Mouse (Mus musculus) MEL (cell line): ENCODE results near the gene Pcnx. TPM values are rescaled to one million over a fixed set of nuclear protein-coding genes. Genes with fewer than 3 reads are reported as not detected.

Experiments used
- DNase-seq: peaks from one replicate; pipeline ENCODE4 v3.0.0; 2011; ENCODE audit warnings: low read depth, low spot score
- H3K27ac ChIP-seq: 2 replicates; pipeline ENCODE4 v1.5.1; 2012; ENCODE audit warnings: low read depth, mild to moderate bottlenecking, control low read depth, low read length, moderate library complexity; ENCODE audit not compliant: control insufficient read depth
- H3K27me3 ChIP-seq, 2 experiments: fragments of 150-350 bp in 1 of 2; sonication (generic) in 1 of 2; 2 replicates each; pipeline ENCODE4 v1.6.1; 2012; ENCODE audit warnings: low read length in 2 of 2, mild to moderate bottlenecking in 2 of 2, improper control_type of control experiment in 1 of 2, moderate library complexity in 1 of 2; ENCODE audit not compliant: insufficient read depth in 2 of 2, control insufficient read depth in 1 of 2
- H3K36me3 ChIP-seq, 2 experiments: 2 replicates each; pipeline ENCODE4 v1.6.1; 2012 to 2014; ENCODE audit warnings: low read length in 2 of 2, improper control_type of control experiment in 1 of 2, inconsistent platforms in 1 of 2, mild to moderate bottlenecking in 1 of 2; ENCODE audit not compliant: insufficient read depth in 2 of 2, control insufficient read depth in 1 of 2
- H3K4me1 ChIP-seq, 2 experiments: fragments of 150-350 bp in 1 of 2; sonication (generic) in 1 of 2; 2 replicates each; pipeline ENCODE4 v1.6.1; 2012; ENCODE audit warnings: low read length in 2 of 2, improper control_type of control experiment in 1 of 2, mild to moderate bottlenecking in 1 of 2; ENCODE audit not compliant: insufficient read depth in 2 of 2, control insufficient read depth in 1 of 2
- H3K4me3 ChIP-seq, 2 experiments: fragments of 150-350 bp in 1 of 2; sonication (generic) in 1 of 2; 2 replicates each; pipeline ENCODE4 v1.5.1; 2012; ENCODE audit warnings: low read depth in 2 of 2, low read length in 2 of 2, mild to moderate bottlenecking in 2 of 2, moderate library complexity in 2 of 2, control low read depth in 1 of 2, improper control_type of control experiment in 1 of 2; ENCODE audit not compliant: control insufficient read depth in 1 of 2, insufficient read depth in 1 of 2
- H3K79me2 ChIP-seq: 2 replicates; pipeline ENCODE4 v1.6.1; 2012; ENCODE audit warnings: mild to moderate bottlenecking, low read length, moderate library complexity; ENCODE audit not compliant: control insufficient read depth, poor library complexity, insufficient read depth
- H3K9ac ChIP-seq: 2 replicates; pipeline ENCODE4 v1.6.1; 2012; ENCODE audit warnings: low read depth, mild to moderate bottlenecking, control low read depth, low read length, moderate library complexity; ENCODE audit not compliant: control insufficient read depth, poor library complexity, severe bottlenecking
- H3K9me3 ChIP-seq: fragments of 150-350 bp; sonication (generic); replicated peaks from 2 replicates; pipeline ENCODE4 v1.6.1; 2012; ENCODE audit warnings: mild to moderate bottlenecking, low read length, improper control_type of control experiment, moderate library complexity; ENCODE audit not compliant: insufficient read depth
- JUND ChIP-seq: IDR thresholded peaks from 2 replicates; pipeline ENCODE4 v1.6.1; 2011; ENCODE audit warnings: low read depth, mild to moderate bottlenecking, improper control_type of control experiment, low read length
- MAX ChIP-seq: IDR thresholded peaks from 2 replicates; pipeline ENCODE4 v1.6.1; 2011; ENCODE audit warnings: low read length, improper control_type of control experiment
- MEF2A ChIP-seq: IDR thresholded peaks from 2 replicates; pipeline ENCODE4 v1.6.1; 2014; ENCODE audit warnings: low read depth, mild to moderate bottlenecking, inconsistent platforms, low read length, improper control_type of control experiment; ENCODE audit not compliant: poor library complexity, insufficient replicate concordance, severe bottlenecking; ENCODE audit errors: extremely low read depth
- MXI1 ChIP-seq: IDR thresholded peaks from 2 replicates; pipeline ENCODE4 v1.6.1; 2011; ENCODE audit warnings: mild to moderate bottlenecking, low read depth, low read length, improper control_type of control experiment
- MYB ChIP-seq: IDR thresholded peaks from 2 replicates; pipeline ENCODE4 v1.6.1; 2011; ENCODE audit warnings: mild to moderate bottlenecking, low read depth, low read length, improper control_type of control experiment
- MYC ChIP-seq: IDR thresholded peaks from 2 replicates; pipeline ENCODE4 v1.6.1; 2011; ENCODE audit warnings: low read depth, mild to moderate bottlenecking, low read length, improper control_type of control experiment, moderate library complexity
- NELFE ChIP-seq: IDR thresholded peaks from 2 replicates; pipeline ENCODE4 v1.6.1; 2011; ENCODE audit warnings: low read depth, low read length, improper control_type of control experiment
- NRF1 ChIP-seq: IDR thresholded peaks from 2 replicates; pipeline ENCODE4 v1.6.1; 2014; ENCODE audit warnings: low read depth, mild to moderate bottlenecking, inconsistent platforms, low read length, improper control_type of control experiment, moderate library complexity; ENCODE audit not compliant: poor library complexity, insufficient read depth, severe bottlenecking
- POLR2A ChIP-seq, 2 experiments: IDR thresholded peaks; 2 replicates each; pipeline ENCODE4 v1.6.1; 2011 to 2012; ENCODE audit warnings: low read length in 2 of 2, mild to moderate bottlenecking in 2 of 2, control low read depth in 1 of 2, improper control_type of control experiment in 1 of 2, low read depth in 1 of 2, moderate library complexity in 1 of 2; ENCODE audit not compliant: control insufficient read depth in 1 of 2, insufficient read depth in 1 of 2, poor library complexity in 1 of 2
- POLR2AphosphoS5 ChIP-seq: IDR thresholded peaks from 2 replicates; pipeline ENCODE4 v1.6.1; 2012; ENCODE audit warnings: low read depth, borderline replicate concordance, mild to moderate bottlenecking, inconsistent platforms, low read length, moderate library complexity, mixed read lengths
- RAD21 ChIP-seq: IDR thresholded peaks from 2 replicates; pipeline ENCODE4 v1.6.1; 2011; ENCODE audit warnings: mild to moderate bottlenecking, low read depth, low read length, improper control_type of control experiment
- SIN3A ChIP-seq: IDR thresholded peaks from 2 replicates; pipeline ENCODE4 v1.6.1; 2012; ENCODE audit warnings: low read length, improper control_type of control experiment, inconsistent platforms
- SMC3 ChIP-seq: IDR thresholded peaks from 2 replicates; pipeline ENCODE4 v1.6.1; 2011; ENCODE audit warnings: low read depth, low read length, improper control_type of control experiment
- TCF12 ChIP-seq: IDR thresholded peaks from 2 replicates; pipeline ENCODE4 v1.6.1; 2014; ENCODE audit warnings: low read depth, mild to moderate bottlenecking, inconsistent platforms, low read length, improper control_type of control experiment, moderate library complexity
- USF1 ChIP-seq: IDR thresholded peaks from 2 replicates; pipeline ENCODE4 v1.6.1; 2014; ENCODE audit warnings: low read depth, mild to moderate bottlenecking, inconsistent platforms, low read length, improper control_type of control experiment, moderate library complexity
- ZNF384 ChIP-seq: IDR thresholded peaks from 2 replicates; pipeline ENCODE4 v1.6.1; 2012; ENCODE audit warnings: low read depth, mild to moderate bottlenecking, inconsistent platforms, low read length, improper control_type of control experiment
- polyA plus RNA-seq, 2 experiments: library from polyadenylated mRNA; stranded (reverse) in 1 of 2; unstranded in 1 of 2; fragments of >175 nt in 1 of 2; fragments of >200 nt in 1 of 2; gene quantifications; 2 replicates each; pipeline versions ENCODE4 v1.2.1 to v1.2.4; 2012; ENCODE audit warnings: low replicate concordance in 2 of 2, low read depth in 1 of 2; ENCODE audit not compliant: insufficient read length in 2 of 2, insufficient read depth in 1 of 2, missing spikeins in 1 of 2
- total RNA-seq: library from RNA; depleted of rRNA; stranded (reverse); fragments of 300-350 nt; gene quantifications from 2 replicates; pipeline ENCODE4 v1.2.3, GENCODE M21; 2012

Gene Pcnx
- total and polyA plus RNA-seq, 3 experiments, result 8.9 to 140 (median 20.6) TPM

DNA sequence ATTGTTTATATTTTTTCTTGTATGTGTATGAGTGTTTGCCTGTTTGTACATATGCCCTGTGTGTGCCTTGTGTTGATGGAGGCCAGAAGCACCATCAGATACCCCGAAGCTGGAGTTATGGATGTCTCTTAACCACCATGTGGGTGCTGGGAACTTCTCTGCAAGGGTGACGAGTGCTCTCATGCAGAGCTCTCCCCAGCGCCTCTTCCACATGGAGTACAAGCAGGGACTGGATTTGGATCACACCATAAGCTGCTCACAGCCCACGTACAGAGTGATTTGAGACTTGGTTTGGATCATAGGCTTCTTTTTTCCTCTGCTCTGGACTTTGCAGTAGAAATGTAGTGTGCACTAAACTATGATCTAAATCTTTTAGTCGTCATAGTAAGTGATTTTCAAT lies 34.5 kb downstream of the Pcnx start:
- Histone ChIP-seq H3K9me3 (no peaks in the 10 kb centered on the region), H3K27ac (no peak overlapping the region), H3K79me2 (no peaks in the 10 kb centered on the region), H3K9ac (no peak overlapping the region), H3K4me3 (no peak overlapping the region), H3K36me3 (no peaks in the 10 kb centered on the region), H3K27me3 (no peaks in the 10 kb centered on the region), H3K4me1 (no peaks in the 10 kb centered on the region)
- TF ChIP-seq POLR2A (IDR thresholded peaks at IDR 0.05; ENCODE audit: control insufficient read depth in 1 of 2, insufficient read depth in 1 of 2, low read depth in 1 of 2, low read length in 2 of 2, poor library complexity in 1 of 2), result no peak
- TF ChIP-seq MYB, result no peak
- no peak for TF ChIP-seq ZNF384
- TF ChIP-seq SMC3, result no peak
- no peak for TF ChIP-seq JUND
- DNase-seq, result no peak

DNA sequence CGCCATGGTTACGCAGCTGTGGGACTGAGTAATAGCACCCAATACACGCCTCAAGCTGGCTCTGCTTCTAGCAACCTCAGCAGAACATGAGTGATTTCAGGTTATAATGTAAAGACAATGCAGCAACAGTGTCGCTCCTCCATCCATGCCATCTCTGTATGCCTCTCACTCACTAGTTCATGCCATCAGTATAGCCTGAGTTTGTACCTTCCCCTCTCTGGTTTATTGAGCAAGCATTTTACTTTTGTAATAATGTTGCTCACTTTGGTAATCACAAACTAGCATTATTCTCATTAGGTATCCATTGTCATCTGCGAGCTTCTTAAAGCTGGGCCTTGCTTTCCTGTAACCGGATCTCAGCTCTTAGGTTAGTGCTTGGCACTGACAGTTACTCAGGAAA lies 36.2 kb downstream of the Pcnx start:
- no peaks in the 10 kb centered on the region for H3K4me1 ChIP-seq
- no peaks in the 10 kb centered on the region for H3K36me3 ChIP-seq
- H3K4me3 ChIP-seq, result no peak overlapping the region
- no peaks in the 10 kb centered on the region for H3K9me3 ChIP-seq
- no peak overlapping the region for H3K27ac ChIP-seq
- TF ChIP-seq NELFE, result no peak
- TF ChIP-seq MEF2A, result no peak
- no peak for TF ChIP-seq NRF1
- no peak overlapping the region for H3K9ac ChIP-seq
- DNase-seq, result no peak
- H3K79me2 ChIP-seq, result no peaks in the 10 kb centered on the region
- no peaks in the 10 kb centered on the region for H3K27me3 ChIP-seq

DNA sequence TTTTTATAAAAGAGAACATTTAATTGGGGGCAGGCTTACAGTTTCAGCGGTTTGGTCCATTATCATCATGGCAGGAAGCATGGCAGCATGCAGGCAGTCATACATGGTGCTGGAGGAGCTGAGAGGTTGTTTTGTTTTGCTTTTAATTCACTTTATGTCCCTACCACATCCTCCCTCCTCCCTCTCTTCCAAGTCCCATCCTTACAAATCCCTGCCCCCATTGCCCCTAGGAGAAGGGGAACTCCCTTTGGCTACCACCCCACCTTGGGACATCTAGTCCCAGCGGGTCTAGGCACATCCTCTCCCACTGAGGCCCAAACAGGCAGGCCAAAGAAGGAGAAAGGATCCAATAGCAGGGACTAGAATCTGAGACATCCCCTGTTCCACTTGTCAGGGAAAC lies 44.6 kb downstream of the Pcnx start:
- Histone ChIP-seq H3K4me1 (peaks cover 0 to 4% of the 10 kb centered on the region in 2 experiments; a peak in 1 of 4 replicates), H3K9me3 (no peaks in the 10 kb centered on the region), H3K27me3 (no peaks in the 10 kb centered on the region), H3K27ac (no peak overlapping the region), H3K79me2 (no peaks in the 10 kb centered on the region), H3K4me3 (no peak overlapping the region), H3K9ac (no peak overlapping the region), H3K36me3 (no peaks in the 10 kb centered on the region; a peak in 1 of 4 replicates)
- no peak for DNase-seq
- TF ChIP-seq RAD21, result no peak
- TF ChIP-seq TCF12, result no peak
- TF ChIP-seq MXI1, result no peak
- no peak for TF ChIP-seq MEF2A
- TF ChIP-seq NRF1, result no peak
- TF ChIP-seq MYC, result no peak
- no peak for TF ChIP-seq NELFE
- no peak for TF ChIP-seq POLR2AphosphoS5
- TF ChIP-seq USF1, result no peak
- no peak for TF ChIP-seq MAX
- TF ChIP-seq SIN3A, result no peak
